Mouse (Mus musculus) urinary bladder, postnatal 25 days (tissue): Measurements from ENCODE around the gene Bcl7c.
A peak's percentile ranks its signal among the peaks of the same experiment; 100 is the strongest.

ENCODE experiments used
- DNase-seq: peaks from one replicate; pipeline ENCODE4 v3.0.0; 2022; ENCODE audit warnings: low spot score

Gene Bcl7c

DNA sequence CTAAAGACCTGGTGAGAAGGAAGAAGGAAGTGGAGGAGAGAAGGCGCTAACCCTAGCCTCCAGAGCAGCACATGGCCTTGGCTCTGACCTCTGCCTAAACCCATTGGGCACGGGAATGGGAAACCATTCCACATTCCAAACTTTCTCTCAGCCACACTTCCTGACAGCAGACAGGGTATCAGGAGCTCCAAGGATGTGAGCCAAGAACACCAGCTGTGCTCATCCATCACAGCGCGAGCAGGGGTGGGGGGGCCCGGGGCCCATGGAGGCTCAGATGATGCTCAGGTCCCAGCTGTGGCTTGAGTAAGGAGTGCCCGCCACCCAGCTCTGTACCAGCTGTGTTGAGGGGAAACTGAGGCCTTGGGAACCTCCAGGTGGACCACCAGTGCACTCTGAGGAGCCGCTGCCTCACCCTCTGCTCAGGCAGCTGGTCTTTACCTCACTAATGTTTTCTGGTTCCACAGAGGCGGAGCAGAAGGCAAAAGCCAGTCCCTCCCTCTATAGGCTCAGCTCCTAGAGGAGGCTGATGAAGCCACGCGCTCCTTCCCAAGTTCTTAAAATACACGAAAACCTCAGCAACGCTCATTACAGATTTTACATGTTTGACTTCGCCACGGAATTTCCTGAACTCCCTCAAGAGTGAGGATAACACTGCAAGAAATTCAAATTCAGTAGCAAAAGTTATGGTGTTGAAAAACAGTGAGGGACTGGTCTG is 23.3 kb downstream of the Bcl7c start:
- no peak for DNase-seq

DNA sequence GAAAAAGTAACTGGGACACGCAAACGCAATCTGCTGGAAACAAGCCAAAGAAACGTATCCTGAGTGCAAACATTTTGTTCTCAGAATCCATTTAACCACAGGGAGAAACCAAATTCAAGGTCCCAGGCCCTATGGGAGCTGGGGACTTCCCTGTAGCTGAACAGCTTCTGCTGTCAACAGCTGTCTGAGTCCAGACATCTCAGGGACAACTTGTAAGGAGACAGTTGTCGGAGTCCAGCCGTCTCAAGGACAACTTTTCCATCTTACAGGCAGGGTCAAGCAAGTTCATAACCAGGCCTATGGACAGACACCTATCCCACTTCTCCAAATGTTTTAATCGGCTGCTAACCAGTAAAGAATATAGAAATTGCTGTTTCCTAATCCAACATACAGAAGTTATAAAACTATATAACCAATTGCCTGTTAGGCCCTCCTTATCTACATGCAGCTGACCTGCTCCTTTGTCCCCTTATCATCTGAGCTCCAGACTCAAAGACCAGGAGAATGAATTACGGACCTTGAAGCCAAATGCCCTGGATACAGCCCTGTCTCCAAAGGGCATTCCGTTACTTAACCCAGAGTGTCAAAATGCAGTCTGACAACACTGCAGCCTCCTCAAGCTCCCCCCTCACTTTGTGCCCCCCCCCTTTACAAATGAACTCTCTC is 26.7 kb downstream of the Bcl7c start:
- DNase-seq = no peak

DNA sequence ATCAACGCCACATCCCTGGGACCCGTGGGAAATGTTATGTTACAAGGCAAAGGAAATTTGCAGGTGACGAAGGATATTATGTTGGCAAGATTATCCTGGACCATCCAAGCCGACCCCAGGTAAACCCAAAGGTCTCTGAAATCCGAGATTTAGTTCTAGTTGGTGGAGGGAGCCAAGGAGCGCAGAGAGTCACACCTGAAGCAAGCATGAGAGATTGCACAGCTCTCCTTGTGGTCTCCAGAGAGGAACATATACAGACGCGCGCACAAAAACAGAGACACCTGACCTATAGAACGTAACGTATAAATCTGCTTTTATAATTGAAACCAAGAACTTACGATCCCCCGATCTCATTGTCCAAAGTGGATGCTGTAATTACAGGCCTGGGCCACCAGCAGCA is 28.2 kb downstream of the Bcl7c start:
- no peak for DNase-seq

DNA sequence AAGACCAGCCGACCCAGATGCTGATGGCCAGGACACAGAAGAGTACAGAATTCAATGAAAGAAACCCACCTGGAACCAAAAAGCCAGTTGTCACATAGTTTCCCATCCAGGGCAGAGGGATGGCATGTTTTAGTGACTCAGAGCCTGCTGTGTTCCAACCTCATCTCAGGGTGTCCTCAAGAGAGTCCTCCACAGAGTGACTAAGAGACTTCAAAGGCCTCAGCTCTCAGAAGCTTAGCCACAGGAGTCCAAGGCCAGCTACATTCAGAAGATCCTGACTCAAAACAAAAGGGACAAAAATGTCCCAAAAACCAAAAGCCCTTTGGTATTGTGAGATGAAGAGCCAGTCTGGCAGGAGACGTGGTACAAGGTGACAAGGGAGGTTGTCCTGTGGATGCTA is 29.9 kb downstream of the Bcl7c start:
- no peak for DNase-seq

GRCm38 (mm10) chr7:127677609-127678008 is 31.1 kb downstream of the Bcl7c start:
- DNase-seq = no peak

GRCm38 (mm10) chr7:127677077-127677476 is 31.7 kb downstream of the Bcl7c start:
- no peak for DNase-seq

GRCm38 (mm10) chr7:127675391-127675811 is 33.3 kb downstream of the Bcl7c start:
- DNase-seq = no peak

- DNase-seq = peak; percentile 89
Observed at GRCm38 (mm10) chr7:127674977-127675376, 33.8 kb downstream of the Bcl7c start.

DNA sequence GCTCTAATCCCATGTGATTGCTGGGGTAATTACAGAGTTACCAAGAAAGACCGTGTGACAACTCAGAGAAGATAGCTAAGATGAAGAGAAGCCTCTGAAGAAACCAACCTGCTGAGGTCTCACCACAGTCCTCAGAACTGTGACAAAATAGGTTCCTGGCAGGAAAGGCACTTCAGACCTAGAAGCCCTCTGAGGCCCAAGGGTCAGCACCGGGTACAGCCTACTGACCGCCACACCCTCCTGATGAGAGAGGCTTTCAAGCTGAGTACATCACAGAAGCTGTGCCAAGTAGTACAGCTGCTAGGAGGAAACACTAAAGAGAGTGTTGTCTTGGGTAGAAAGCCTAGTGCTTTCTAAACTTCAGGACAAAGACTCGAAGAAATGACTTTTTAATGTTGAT is 36.0 kb downstream of the Bcl7c start:
- DNase-seq = no peak

GRCm38 (mm10) chr7:127671880-127672774 is 36.6 kb downstream of the Bcl7c start:
- no peak for DNase-seq

DNA sequence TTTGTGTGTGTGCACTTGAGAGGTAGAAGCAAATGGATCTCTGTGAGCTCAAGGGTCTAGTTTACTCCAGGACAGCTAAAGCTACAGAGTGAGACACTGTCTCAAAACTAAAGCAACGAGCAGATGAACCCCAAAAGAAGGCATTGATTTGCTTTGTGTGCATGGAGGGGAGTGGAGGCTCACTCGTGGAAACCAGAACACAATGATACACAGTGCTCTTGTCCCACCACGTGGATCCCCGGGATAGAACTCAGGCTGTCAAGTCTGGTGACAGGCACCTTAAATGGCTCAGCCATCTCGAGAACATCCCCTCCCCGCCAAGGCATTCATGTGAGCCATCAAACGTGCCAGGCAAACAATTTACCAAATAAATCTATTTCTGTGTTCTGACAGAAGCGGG is 41.6 kb downstream of the Bcl7c start:
- no peak for DNase-seq

DNA sequence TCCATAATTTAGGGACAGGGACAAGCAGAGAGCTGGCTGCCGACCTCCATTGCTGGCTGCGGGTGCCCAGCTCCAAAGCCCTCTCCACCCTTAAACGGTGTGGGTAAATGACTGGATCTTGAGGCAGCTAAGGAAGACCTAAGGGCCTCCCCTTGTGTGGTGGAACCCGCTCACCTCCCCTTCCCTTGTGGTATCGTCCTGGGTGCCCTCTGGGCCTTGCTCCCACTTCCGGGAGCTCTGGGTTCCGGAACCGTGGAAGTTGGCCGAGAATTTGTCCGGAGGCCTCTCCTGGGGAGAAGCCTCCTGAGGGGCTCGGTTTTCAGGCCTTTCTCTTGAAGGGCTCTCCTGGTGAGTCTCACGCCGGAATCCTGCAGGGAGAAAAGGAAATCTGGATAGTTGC is 42.1 kb downstream of the Bcl7c start:
- DNase-seq = no peak

DNA sequence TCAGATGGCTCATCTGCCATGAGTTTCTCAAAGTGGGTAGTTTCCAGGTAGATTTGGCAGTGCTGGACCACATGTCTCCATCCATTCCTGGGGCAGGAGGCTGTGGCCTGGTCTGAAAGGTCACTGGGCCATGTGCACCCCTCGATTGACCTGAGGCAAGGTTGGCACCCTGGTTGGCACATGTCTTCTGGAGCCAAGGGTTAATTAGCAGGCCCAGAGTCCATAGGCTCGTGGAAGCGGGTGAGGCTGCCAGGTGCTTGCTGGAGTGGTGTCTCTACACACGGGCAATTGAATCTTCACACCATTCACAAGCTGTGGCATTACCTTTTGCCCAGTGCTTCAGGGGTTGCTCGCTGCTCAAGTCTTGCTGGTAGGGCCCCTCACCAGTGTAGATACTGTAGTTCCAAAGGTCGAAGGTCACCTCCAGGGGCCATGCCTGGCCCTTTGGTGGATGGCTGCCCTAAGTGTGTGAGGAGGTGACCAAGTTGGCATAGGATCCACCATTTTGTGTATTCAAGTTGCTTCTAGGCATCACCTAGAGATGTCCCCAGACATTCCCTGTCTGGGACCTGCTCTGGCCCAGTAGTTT is 42.6 kb downstream of the Bcl7c start:
- no peak for DNase-seq

DNA sequence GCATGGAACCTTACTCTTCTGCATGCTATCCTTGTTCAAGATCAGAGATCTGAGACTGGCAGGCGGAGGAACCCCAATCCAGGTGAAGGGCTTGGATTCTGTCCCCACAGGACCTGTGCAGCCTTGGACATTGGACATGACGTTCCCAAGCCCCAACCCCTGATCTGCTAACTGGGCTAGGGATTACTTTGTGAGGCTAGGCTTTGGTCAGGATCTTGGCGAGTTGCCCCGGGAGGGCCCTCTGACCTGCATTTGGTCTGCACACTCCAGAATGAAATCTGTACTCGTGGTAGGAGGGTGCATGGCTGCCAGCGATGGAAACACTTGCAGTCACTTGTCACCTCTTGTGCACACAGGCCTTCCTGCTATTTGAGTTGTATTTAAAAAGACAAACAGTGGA is 45.8 kb downstream of the Bcl7c start:
- DNase-seq = no peak

- no peak for DNase-seq
Observed at GRCm38 (mm10) chr7:127661833-127662232, 46.9 kb downstream of the Bcl7c start.

DNA sequence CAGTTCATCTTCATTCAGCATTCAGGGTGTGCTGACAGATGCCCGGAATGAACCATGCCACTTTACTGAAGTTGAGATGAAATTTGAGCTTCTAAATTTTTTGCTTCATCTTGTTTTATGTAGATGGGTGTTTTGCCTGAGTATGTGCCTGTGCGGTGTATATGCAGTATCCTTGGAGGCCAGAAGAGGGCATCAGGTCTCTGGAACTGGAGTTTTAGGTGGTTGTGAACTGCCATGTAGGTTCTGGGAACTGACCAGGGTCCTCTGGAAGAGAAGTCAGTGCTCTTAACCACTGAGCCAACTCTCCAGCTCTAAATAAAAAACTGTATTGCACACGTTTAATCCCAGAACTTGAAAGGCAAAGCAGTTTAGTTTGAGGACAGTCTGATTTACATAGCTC is 47.9 kb downstream of the Bcl7c start:
- no peak for DNase-seq

DNA sequence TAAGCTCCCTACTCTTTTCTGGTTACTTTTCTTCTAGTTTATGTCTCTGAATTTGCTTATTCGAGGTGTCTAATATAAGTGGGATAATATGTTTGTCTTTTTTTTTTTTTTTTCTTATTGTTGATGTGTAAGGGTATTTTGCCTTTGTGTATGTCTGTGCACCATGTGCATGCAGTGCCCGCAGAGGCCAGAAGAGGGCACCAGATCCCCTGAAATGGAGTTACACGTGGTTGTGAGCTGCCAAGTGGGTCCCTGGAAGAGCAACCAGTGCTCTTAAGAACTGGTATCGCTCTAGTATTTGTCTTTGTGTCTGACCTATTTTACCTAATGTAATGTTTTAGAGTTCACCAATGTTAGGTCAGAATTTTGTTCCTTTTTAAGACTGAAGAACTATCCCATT is 51.8 kb downstream of the Bcl7c start:
- DNase-seq = peak; percentile 32

- DNase-seq = no peak
Observed at GRCm38 (mm10) chr7:127654318-127654717, 54.4 kb downstream of the Bcl7c start.

DNA sequence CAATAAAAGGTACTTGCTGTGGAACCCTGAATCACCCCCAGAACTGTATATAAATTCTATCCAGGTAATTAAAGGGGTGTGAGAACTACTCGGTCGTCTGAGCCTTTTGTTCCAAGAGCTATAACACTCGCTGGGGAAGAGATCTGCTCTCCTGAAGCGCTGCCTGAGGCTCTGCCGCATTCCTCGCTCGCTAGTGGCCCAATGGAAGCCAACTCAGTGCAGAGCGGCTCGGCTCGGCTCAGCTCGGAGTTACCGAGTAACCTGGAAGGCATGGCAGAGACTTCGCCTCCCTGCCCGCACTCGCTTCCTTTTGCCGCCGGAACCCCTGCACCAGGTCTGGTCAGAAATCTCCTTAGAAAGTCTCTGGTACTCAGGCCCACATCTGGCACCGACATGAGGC is 56.7 kb downstream of the Bcl7c start:
- DNase-seq = no peak

DNA sequence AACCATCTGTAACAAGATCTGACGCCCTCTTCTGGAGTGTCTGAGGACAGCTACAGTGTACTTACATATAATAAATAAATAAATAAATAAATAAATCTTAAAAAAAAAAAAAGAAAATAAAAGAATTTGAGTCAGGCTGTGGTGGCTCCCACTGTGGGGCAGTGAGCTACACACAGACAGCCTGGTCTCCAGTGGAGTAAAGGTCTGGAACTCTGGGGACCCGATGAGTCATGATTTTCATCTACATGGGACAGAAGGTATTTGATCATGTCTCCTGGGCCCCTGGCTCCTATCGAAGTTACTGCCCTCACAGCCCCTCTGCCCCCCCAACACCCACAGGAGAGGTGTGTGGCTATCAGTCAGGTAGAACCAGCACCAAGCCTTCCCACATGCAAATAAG is 57.1 kb downstream of the Bcl7c start:
- DNase-seq = no peak

DNA sequence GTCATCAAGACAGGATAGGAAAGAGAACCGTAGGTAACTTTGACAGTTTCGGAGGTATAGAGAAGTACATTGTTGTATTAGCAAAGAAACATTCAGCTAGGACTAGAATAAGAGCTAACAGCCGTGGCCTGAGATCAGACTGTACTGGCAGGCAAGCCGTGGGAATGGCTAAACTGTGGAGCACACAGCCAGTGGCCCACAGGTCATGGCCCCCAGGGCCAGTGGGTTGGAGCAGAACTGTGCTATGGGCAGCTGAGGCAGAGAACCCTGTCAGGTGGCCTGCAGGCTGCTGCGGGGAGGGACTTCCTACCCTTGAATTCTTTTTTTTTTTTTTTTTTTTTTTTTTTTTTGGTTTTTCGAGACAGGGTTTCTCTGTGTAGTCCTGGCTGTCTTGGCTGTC is 59.5 kb downstream of the Bcl7c start:
- no peak for DNase-seq

GRCm38 (mm10) chr7:127648516-127649201 is 60.1 kb downstream of the Bcl7c start:
- no peak for DNase-seq
